Mouse (Mus musculus): ENCODE results near the gene Ino80b.

Gene Ino80b

GRCm38 (mm10) chr6:83084477-83084876 is 40.8 kb downstream of the Ino80b start:
- DNase-seq (ENCODE audit: low read depth): no peak

GRCm38 (mm10) chr6:83083497-83083896 is 41.7 kb downstream of the Ino80b start:
- no peak for DNase-seq (ENCODE audit: low read depth)

- DNase-seq (ENCODE audit: low read depth): no peak
Observed at GRCm38 (mm10) chr6:83080210-83080609, 45.0 kb downstream of the Ino80b start.

GRCm38 (mm10) chr6:83078324-83078858 is 46.8 kb downstream of the Ino80b start:
- peak; percentile 100 for DNase-seq (ENCODE audit: low read depth)

GRCm38 (mm10) chr6:83077630-83078323 is 47.5 kb downstream of the Ino80b start, which contains the start of gene Pcgf1:
Pcgf1 (plus strand) TSS chr6:83077869.
- peak; percentile 53 for DNase-seq (ENCODE audit: low read depth)

GRCm38 (mm10) chr6:83074979-83075378 is 50.3 kb downstream of the Ino80b start:
- DNase-seq (ENCODE audit: low read depth): peak; percentile 71
